In genomic region chr4:107354543-107354942, GRCm38 (mm10) we compare ENCODE assay signal across 12 mouse cellular contexts. TPM values are rescaled to one million over a fixed set of nuclear protein-coding genes. Genes with fewer than 3 reads are reported as not detected.
DNase-seq lines count a peak whose midpoint lies in the region; ATAC-seq and TF ChIP-seq lines count a peak whose summit lies in the region.
"Had no signal": no experiment of that assay in that cellular context is flagged by ENCODE, and none has a peak within 500 bp of the region (broad histone marks: within the 10 kb centered on the region; RNA-seq: fewer than 3 reads in every experiment).

No protein-coding gene starts in this region.

- 4% methylated on average over 4 of the region's 4 CpGs for WGBS in limb, embryonic 14.5 days

- DNase-seq in adrenal gland, adult 2 months = peak; percentile 40
- no peak for DNase-seq in adrenal gland, postnatal 4 days (ENCODE audit: low spot score in 2 of 2)
- peak; percentile 27 for DNase-seq in adrenal gland, postnatal 25 days
- peak; percentile 22 to 43 for DNase-seq in kidney, adult 8-10 months
- DNase-seq in limb, embryonic 14.5 days (ENCODE audit: low spot score) = no peak
- no peak for DNase-seq in right cerebral cortex, postnatal 25 days
- DNase-seq in heart, postnatal 10 days = no peak
- no peak for DNase-seq in right cerebral cortex, adult 2 months (ENCODE audit: low spot score in 2 of 2)

- no peak overlapping the region for H3K4me2 ChIP-seq in limb, embryonic 14.5 days (replicated peaks; ENCODE audit: low read depth, low read length, severe bottlenecking)
- H3K4me2 ChIP-seq: heart, embryonic 11.5 days had no signal

- intact Hi-C loops in heart, postnatal 10 days (cut with DNase I) = no loop called here

- TF ChIP-seq POLR2A in limb, embryonic 14.5 days (IDR thresholded peaks at IDR 0.05; ENCODE audit: borderline replicate concordance, extremely low read depth, insufficient read depth, insufficient read length) = no peak

- 0 out of 2 replicates have a peak overlapping the region, but pooled peaks have one; percentile 25 for H3K9ac ChIP-seq in limb, embryonic 14.5 days (ENCODE audit: low read depth, low read length, severe bottlenecking)

- H3K36me3 ChIP-seq in limb, embryonic 14.5 days (ENCODE audit: control insufficient read depth, insufficient read depth, low read length) = peaks cover 14% of the 10 kb centered on the region

- no peak for ATAC-seq in limb, embryonic 14.5 days (ENCODE audit: low FRiP score, low read depth)

- H3K27me3 ChIP-seq in limb, embryonic 14.5 days (ENCODE audit: control insufficient read depth, insufficient read depth, low read length) = no peaks in the 10 kb centered on the region

- H3K4me1 ChIP-seq in limb, embryonic 14.5 days (ENCODE audit: control insufficient read depth, insufficient read depth, low read length) = no peaks in the 10 kb centered on the region

- no peaks in the 10 kb centered on the region for H3K9me3 ChIP-seq in limb, embryonic 14.5 days (ENCODE audit: control insufficient read depth, low read length)

- no peak overlapping the region for H3K4me3 ChIP-seq in limb, embryonic 14.5 days (replicated peaks; ENCODE audit: low read length)

- H3K27ac ChIP-seq in limb, embryonic 14.5 days (replicated peaks; ENCODE audit: low read depth, low read length) = no peak overlapping the region

RNA-seq across cellular contexts. Expression of gene Ndc1, which starts 13.0 kb away (rescaled TPM):
- 10 to 100 TPM; 10.7 to 11.3 TPM for total RNA-seq in adrenal gland, adult 2 months (2021)
- polyA plus RNA-seq in adrenal gland, adult 2 months (2012; rRNA removed) = 15.9 and 17.0 TPM in 2 replicates
- total RNA-seq in adrenal gland, postnatal 4 days (2021) = 10 to 100 TPM; 17.8 to 20.6 TPM
- 12.3 and 14.2 TPM in 2 replicates for total RNA-seq in adrenal gland, postnatal 25 days (2021)
- 27.8 and 38.8 TPM in 2 replicates for polyA plus RNA-seq in limb, embryonic 14.5 days (2012; rRNA removed)
- polyA plus RNA-seq in limb, embryonic 14.5 days (2014; fragmentation: Nextera tagmentation; extraction: Ambion mirVana) = 35.4 and 35.8 TPM in 2 replicates
- total RNA-seq in heart, postnatal 10 days (2021) = 10 to 100 TPM; 15.0 to 16.7 TPM

RNA-seq across cellular contexts. Expression of gene Yipf1, which starts 40.4 kb away (rescaled TPM):
- total RNA-seq in adrenal gland, adult 2 months (2021) = 10 to 100 TPM; 48.3 to 64.3 TPM
- 19.7 and 30.3 TPM in 2 replicates for polyA plus RNA-seq in adrenal gland, adult 2 months (2012; rRNA removed)
- total RNA-seq in adrenal gland, postnatal 4 days (2021) = 10 to 100 TPM; 71.9 to 83.1 TPM
- 85.7 and 117 TPM in 2 replicates for total RNA-seq in adrenal gland, postnatal 25 days (2021)
- polyA plus RNA-seq in limb, embryonic 14.5 days (2012; rRNA removed) = 35.8 and 44.3 TPM in 2 replicates
- 55.2 and 59.6 TPM in 2 replicates for polyA plus RNA-seq in limb, embryonic 14.5 days (2014; fragmentation: Nextera tagmentation; extraction: Ambion mirVana)
- 10 to 100 TPM; 26.1 to 28.5 TPM for total RNA-seq in heart, postnatal 10 days (2021)

RNA-seq across cellular contexts. Expression of gene Dio1, which starts 47.6 kb away (rescaled TPM):
- under 1 TPM in 1 of 2 experiments, not detected in 1; 0.61 TPM for total RNA-seq in adrenal gland, adult 2 months (2021)
- polyA plus RNA-seq in adrenal gland, adult 2 months (2012; rRNA removed) = 0.45 TPM in 1 of 2 replicates, not detected in the other
- 1 to 10 TPM; 1.3 to 2.6 TPM for total RNA-seq in adrenal gland, postnatal 4 days (2021)
- 2.5 TPM in 1 of 2 replicates, not detected in the other for total RNA-seq in adrenal gland, postnatal 25 days (2021)
- 0.06 and 0.09 TPM in 2 replicates for polyA plus RNA-seq in limb, embryonic 14.5 days (2012; rRNA removed)
- not detected in 2 replicates for polyA plus RNA-seq in limb, embryonic 14.5 days (2014; fragmentation: Nextera tagmentation; extraction: Ambion mirVana)
- not detected for total RNA-seq in heart, postnatal 10 days (2021)
- total RNA-seq: ES-E14; left cerebral cortex, adult 8-10 months; megakaryocyte progenitor cell, adult 5-6 weeks had no signal
- polyA plus RNA-seq: heart, embryonic 11.5 days had no signal

Comparison
In these comparisons a context has a peak if more than half of its experiments do, and no peak if none do; other contexts are left out.
1. DNase-seq: peak in adrenal gland, adult 2 months (single experiment), adrenal gland, postnatal 25 days (single experiment) and kidney, adult 8-10 months (2 of 2); none in adrenal gland, postnatal 4 days (0 of 2), limb, embryonic 14.5 days (single experiment), right cerebral cortex, postnatal 25 days (single experiment), heart, postnatal 10 days (0 of 2) and right cerebral cortex, adult 2 months (0 of 2).